Mouse (Mus musculus): ENCODE data around the gene Dpagt1.

DNA sequence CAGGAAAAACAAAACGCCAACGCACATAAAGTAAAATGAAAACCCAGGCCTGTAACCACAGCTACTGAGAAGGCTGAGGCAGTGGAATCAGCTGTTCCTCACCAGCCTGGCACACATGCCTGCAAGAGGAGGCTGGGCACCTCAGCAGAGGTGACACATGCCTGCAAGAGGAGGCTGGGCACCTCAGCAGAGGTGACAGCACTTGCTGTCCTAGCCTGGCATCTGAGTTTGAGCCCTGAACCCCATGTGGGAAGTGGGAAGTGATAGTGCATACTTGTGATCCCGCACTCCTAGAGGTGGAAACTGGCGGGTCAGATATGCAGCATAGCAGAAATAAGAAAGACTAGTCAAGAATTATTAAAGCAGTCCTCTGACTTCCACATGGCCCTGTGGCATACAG lies 25.6 kb downstream of the Dpagt1 start:
- no peak for TF ChIP-seq TAL1 (IDR thresholded peaks at IDR 0.05; ENCODE audit: low read length)
- no peak for TF ChIP-seq GATA1 (IDR thresholded peaks at IDR 0.05; ENCODE audit: low read length)

Data from erythroblast, embryonic 14.5 days (primary cell).